Mouse (Mus musculus) urinary bladder, postnatal 14 days (tissue): ENCODE measurements around the gene Clpp.

Experiments
- DNase-seq: peaks from one replicate; pipeline ENCODE4 v3.0.0; 2021; ENCODE audit warnings: low spot score

The Clpp gene

DNA sequence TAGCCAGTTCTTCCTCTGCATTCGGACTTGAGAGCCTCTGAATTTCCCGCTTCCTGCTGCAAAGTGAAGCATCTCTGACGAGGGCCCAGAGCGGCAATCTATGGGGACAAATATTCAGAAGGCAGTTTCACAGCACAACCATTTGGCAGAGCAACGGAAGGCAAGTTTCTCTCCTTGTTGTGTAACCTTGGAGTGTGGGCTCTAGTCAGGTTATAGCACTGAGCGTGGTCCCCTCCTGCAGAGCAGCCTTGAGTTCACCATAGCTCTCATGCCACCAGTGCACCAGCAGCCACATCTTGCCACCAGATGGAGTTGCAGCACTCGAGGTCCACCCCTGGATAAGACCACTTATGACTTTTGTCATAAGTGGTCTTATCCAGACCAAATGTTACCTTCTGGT is 1.7 kb upstream of the Clpp start:
- DNase-seq: no peak

DNA sequence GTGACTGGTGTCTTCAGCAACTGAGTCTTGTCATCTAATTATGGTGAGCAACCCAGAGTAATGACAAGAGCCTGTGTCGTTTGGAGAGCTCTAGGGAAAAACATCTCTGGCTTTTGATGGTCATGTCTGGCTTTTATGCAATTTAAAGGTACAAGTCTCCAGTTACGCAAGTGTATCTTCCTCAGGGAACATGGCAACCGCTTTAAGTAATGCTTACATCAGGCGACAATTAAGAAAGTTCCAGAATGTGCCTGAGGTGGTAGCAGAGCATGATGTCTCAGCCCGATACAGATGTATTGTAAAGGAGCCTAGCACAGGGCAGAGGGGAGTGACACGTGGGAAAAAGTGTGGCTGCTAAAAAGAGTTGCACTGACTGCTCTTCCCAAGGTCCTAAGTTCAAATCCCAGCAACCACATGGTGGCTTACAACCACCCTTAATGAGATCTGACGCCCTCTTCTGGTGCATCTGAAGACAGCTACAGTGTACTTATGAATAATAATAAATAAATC is 1.1 kb upstream of the Clpp start:
- no peak for DNase-seq

DNA sequence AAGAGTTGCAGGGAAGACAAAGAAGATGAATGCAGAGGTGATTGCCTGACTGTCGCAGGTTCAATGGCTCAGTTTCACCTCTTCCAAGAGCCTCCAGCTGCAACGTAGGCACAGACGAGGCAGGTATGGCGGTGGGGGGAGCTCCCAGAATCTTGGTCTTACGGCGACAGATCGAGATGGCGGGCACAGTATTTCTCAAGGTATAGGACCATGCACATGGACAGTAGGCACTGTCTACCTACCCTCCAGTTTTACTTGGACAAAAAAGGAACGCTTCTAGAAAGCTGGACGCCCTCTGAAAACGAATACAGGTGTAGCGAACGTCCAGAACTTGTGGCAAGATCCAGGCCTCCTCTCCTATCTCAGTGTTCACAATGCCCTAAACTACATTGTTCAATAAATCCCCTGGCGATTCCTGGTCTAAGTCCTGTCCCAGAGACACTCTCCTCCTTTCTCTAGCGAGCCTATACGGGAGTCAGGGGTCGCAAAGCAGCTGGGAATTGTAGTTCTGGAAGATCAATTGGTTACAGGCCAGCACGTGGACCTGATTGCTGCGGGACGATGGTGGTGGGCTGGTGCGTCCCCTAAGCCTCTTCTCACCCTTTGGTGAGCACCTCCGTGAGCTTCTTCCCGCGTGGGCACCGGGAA is 514 bp upstream of the Clpp start:
- DNase-seq: peak; percentile 78

DNA sequence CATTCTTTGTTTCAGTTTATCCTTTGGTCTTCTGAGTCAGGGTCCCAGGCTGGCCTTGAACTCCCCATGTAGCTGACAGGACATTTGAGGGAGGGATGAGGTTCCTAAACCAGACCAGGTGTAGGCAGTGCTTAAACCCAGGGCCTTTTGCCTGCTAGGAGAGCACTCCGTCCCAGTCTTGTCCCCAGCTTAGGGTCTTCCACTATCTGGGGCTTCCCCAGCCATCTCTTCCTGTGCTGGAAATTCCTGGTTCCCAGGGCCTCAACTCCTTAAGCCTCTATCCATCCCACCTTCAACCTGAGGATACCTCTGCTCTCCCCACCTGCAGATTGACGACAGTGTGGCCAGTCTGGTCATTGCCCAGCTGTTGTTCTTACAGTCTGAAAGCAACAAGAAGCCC is 861 bp downstream of the Clpp start:
- no peak for DNase-seq

DNA sequence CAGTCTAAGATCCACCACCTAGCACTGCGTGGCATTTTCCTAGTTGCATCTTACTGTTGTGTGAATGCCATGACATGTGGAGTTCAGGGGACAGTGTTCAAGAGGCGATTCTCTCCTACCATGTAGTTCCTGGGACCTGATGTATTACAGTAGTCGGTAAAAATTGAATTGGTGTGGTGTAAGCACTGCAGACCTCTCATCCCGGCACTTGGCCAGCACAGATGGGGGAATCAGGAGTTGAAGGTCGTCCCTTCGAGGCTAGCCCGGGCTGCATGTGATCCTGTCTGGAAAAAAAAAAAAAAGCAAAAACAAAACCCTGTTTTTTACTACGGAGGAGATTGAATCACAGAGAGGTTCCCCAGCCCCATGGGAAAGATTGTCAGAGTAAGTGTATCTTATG is 4.9 kb downstream of the Clpp start:
- DNase-seq: no peak

DNA sequence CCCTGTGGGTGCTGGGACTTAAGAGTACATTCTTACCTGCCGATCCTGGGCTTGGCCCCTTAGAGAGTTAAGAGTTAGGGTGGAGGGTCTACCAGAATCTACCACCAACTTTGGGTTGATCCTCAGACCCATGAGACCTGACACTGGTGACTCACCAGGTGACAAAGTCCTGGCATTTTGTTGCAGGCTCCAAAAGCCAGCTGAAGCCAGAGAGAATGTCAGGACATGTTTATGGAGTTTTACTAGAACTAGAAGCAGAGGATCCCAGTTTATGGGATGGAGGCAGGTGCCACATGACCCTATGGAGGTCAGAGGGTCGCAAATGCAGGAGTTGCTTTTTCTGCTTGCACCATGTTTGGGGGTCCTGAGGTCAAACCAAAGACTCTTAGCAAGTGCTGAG is 6.4 kb downstream of the Clpp start:
- DNase-seq: no peak

- peak; percentile 95 for DNase-seq
Measured at GRCm38 (mm10) chr17:56997029-56997667, 7.0 kb downstream of the Clpp start, which contains the start of gene Alkbh7. TSS of gene Alkbh7 (plus strand) at chr17:56997339.

DNA sequence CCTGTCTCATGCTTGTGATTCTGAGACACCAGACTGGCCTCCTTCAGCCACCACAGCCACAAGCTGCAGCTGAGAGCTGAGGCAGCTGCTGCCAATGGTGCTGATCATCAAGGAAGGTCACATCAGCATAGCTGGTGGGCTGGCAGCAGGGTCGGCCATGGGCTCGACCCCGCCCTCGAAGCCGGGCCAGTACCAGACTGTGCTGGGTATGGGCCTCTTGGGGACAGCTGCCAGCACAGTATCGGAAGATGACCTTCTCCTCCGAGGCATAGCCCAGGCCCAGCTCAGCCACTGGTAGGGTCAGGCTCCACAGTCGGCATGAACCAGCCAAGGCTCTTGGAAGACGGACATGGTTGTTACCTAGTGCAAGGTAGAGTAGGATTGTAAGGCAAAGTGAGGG is 9.3 kb downstream of the Clpp start:
- no peak for DNase-seq

- no peak for DNase-seq
Measured at GRCm38 (mm10) chr17:56999968-57000609, 10.0 kb downstream of the Clpp start, which contains the start of gene Pspn. TSS of gene Pspn (minus strand) at chr17:57000018.

GRCm38 (mm10) chr17:57001228-57001627 is 11.1 kb downstream of the Clpp start:
- no peak for DNase-seq

DNA sequence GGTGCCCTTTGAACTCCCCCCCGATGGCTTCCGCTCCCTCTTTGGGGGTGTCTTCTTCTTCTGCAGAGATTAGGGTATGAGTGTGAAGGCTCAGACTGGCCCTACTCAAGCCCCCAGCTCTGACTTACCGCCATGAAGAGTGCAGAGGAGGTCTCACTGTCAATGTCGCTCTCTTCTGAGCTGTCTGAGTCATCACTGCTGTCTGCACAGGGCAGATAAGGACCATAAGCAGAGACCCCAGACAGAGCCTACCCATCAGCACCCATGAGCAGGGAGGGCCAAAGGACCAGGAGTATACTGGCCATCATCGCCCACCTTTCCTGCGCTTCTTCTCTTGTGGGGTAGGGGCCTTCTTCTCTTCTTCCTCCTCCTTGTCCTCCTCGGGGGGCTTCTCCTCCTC is 13.9 kb downstream of the Clpp start:
- no peak for DNase-seq

DNA sequence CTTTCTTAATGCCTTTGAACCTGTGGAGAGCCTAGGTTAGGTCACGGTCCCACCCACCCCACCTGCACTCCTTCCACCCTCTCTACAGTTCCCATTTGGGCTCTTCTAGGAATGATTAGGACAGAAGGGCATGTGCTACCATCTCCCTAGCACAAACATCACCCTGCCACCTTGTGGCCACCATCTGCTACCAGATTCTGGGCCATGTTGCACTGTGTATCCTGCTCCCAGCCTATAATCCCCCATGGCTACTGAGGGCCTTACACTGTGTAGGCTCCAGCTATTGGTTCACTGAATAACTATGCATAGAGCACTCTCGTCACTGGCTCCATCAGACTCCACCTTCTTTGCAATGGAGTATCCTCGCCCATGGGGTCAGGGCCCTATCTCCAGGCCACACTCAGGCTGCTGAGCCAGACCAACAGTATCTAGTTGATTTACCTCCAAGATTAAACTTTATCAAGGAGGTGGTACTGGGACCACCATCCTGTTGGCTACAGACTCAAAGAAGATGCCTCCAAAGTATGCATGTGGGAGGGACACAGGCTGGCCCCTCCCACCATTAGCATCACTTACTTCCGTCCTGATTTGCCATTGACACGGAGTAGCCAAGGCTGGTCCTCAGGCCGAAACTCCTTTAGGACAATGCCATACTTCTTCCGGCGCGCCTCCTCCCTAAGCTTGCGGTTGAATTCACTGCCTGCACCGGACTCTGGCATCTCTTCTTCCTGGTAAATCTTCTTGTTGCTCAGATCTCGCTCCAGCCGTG is 17.2 kb downstream of the Clpp start:
- DNase-seq: no peak

DNA sequence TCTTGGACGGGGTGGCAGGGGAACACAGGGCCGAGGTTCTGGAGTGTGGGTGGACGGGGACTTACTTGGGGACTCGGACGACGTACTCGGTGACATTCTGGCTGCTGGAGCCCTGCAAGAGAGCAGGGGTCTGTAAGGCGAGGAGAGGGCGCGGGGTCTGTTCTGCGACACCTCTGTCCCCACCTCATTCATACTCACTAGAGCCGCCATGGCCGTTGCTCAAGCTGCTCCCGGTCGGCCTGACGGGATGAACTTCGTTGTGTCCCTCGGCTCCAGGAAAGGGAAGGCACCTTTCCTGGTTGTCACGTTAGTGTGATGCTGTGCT is 20.8 kb downstream of the Clpp start:
- no peak for DNase-seq

DNA sequence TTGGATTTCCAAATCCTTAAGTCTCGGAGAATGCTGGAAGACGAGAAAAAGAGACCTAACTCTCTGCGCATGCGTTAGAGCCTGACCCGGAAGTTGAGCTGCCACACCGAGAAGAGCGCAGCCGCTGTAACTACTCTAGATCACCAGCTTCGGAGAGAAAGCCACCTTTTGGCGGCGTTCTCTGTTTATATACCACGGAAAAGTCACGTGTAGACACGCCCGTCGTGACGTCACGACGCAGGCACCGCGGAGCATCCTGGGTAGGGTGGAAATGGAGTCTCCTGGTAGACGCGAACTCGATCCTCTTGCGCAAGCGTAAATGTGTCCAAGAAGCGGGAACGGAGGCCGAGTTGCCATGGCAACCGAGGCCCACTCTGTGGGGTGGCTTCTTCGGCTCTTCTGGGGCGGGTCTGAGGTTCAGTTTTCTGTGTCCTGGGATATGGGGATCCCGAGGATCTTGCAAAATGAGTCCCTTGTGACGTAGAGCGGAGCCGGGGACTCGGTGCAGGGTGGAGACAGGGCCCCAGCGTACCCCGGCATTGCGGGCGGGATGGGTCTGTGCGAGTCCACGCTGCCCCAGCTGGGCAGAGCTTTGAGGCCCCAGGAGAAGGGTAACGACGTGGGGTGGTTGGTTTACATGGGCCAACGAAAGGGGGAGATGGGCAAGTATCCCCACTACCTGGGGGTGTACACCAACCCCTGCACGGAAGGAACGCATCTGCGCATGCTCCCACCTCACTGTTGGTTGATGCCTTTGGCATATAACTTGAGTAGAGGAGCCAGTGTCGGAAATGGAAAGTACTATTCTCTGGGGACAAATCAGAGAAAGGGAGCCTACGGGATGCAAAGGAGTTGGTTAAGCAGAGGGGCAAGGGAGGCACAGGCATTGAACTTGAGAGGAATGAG is 21.4 kb downstream of the Clpp start, which contains the start of the genes Gtf2f1 and Gm17949:
Gene Gtf2f1, minus strand, starts transcription at position 53 of the 906 bp plus-strand sequence.
Gene Gm17949, plus strand, starts transcription at position 234 of the 906 bp plus-strand sequence.
- peak; percentile 90 for DNase-seq

- DNase-seq: no peak
Measured at GRCm38 (mm10) chr17:57012245-57012795, 22.2 kb downstream of the Clpp start.

DNA sequence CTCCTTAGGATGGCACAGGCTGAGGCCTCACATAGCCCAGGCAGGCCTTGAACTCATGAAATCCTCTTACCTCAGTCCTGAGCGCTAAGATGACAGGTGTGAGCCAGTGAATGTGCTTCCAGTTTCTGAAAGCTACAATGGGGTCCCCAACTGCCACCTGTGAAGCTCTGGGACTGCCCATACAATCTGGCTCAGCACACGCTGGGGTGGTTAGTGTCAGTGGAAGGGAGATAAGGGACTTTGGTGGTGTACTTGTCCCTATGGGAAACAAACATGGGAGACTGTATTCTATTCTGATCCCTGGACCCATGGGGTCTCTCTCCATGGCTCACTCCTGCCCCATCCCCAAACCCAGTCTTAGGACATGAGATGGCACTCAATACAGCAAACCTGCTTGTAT is 29.6 kb downstream of the Clpp start:
- no peak for DNase-seq

- DNase-seq: no peak
Measured at GRCm38 (mm10) chr17:57020960-57021359, 30.9 kb downstream of the Clpp start.

DNA sequence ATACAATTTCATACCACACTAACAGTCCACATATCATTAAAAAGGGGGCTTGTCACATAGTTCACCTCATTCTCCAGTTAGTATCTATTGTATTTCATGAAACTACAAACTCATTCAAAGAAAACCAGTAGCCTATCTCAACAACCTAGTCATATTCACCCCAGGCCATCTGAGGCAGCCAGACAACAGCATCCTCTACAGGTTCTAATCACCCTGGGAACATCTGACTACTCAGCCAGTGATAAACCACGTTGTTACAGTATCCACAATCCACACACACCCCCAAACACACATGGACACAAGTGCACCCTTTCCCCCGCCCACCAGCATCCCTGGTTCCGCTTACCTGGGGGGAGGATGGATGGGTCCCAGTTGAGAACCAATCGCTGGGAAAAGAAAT is 37.4 kb downstream of the Clpp start:
- no peak for DNase-seq

DNA sequence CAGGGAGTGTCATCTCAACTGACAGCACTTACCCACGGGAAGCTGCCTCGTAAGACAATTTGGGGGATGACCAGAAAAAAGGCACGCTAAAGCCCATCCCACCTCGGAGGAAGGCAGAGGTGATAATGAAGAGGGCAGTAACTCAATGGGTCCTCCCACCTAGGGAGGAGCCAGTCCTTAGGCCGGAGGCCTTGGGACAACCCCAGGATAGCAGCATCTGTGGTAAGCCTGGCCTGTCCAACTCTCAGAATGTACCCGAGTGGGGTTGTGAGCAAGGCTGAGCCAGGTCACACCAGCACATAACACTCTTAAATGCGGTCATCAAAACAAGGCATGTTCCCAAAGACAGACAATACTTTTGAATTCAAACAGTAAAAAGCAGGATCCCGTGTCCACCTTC is 39.6 kb downstream of the Clpp start:
- DNase-seq: no peak

DNA sequence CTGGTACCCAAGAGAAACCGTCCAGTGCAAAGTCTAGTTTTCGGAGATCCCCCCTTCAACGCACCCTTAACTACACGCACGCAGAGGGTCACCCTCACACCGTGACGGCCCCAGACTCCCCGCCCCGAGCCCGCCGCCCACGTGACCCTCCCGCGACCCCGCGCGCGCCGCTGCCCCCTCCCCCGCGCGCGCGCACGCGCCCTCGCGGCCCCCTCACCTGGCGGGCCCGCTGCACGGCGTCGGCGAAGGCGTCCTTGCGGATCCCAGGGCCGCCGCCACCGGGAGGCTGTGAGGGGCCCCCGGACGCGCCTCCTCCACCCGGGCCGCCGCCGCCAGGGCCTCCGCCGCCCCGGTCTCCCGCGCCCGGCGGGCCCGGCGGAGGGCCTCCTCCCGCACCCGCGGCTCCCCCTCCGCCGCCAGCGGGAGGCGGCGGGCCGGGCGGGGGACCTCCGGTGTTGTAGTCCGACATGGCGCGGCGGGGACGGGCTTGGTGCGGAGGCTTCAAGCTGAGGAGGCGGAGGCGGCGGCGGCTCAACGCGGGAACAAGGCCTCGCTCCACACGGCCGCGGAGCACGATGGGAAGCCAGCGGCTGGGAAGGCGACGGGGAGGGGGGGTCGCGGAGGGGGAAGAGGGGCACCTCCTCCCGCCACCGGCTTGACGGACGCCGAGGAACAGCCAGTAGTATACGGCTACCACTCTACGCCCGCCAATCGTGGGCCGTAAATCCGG is 41.0 kb downstream of the Clpp start, which contains the start of gene Khsrp:
Gene Khsrp, minus strand, starts transcription at position 592 of the 730 bp plus-strand sequence.
- DNase-seq: peak; percentile 17
